Mouse (Mus musculus) midbrain, embryonic 15.5 days (tissue): ENCODE measurements around the gene Galnt18. TPM values are rescaled to one million over a fixed set of nuclear protein-coding genes. Genes with fewer than 3 reads are reported as not detected.

Experiments
- ATAC-seq: fragments of 200-750 bp; cut with Nextera tagmentation; replicated peaks from 2 replicates; pipeline ENCODE4 v1.8.0; 2017; ENCODE audit warnings: moderate TSS enrichment
- H3K27ac ChIP-seq: fragments of 300-500 bp; sonication (generic); 2 replicates; pipeline ENCODE4 v1.5.1; 2015; ENCODE audit warnings: mild to moderate bottlenecking, inconsistent platforms
- H3K27me3 ChIP-seq: fragments of 300-500 bp; sonication (generic); replicated peaks from 2 replicates; pipeline ENCODE4 v1.6.1; 2015; ENCODE audit warnings: inconsistent platforms
- H3K36me3 ChIP-seq: fragments of 300-500 bp; sonication (generic); replicated peaks from 2 replicates; pipeline ENCODE4 v1.6.1; 2015; ENCODE audit warnings: inconsistent platforms
- H3K4me1 ChIP-seq: fragments of 300-500 bp; sonication (generic); 2 replicates; pipeline ENCODE4 v1.6.1; 2015; ENCODE audit warnings: inconsistent platforms
- H3K4me2 ChIP-seq: fragments of 300-500 bp; sonication (generic); 2 replicates; pipeline ENCODE4 v1.6.1; 2015; ENCODE audit warnings: inconsistent platforms, mild to moderate bottlenecking, moderate library complexity
- H3K4me3 ChIP-seq: fragments of 300-500 bp; sonication (generic); 2 replicates; pipeline ENCODE4 v1.5.1; 2015; ENCODE audit warnings: mild to moderate bottlenecking, inconsistent platforms
- H3K9ac ChIP-seq: fragments of 300-500 bp; sonication (generic); 2 replicates; pipeline ENCODE4 v1.6.1; 2015; ENCODE audit warnings: mild to moderate bottlenecking, inconsistent platforms
- H3K9me3 ChIP-seq: fragments of 300-500 bp; sonication (generic); 2 replicates; pipeline ENCODE4 v1.6.1; 2016; ENCODE audit warnings: inconsistent platforms
- WGBS: fragments of 180-500 bp; shearing (Covaris S2); methylation state at CpG from one replicate; pipeline ENCODE4 v1.1.7; 2015; ENCODE audit warnings: mixed read lengths; 5-methylcytosine and 5-hydroxymethylcytosine counted together
- polyA plus RNA-seq: library from polyadenylated mRNA; unstranded; fragments of >200 nt; fragmentation: Nextera tagmentation; extraction: Ambion mirVana; gene quantifications from 2 replicates; pipeline ENCODE4 v1.2.1, GENCODE M21; 2015

Gene Galnt18
- polyA plus RNA-seq, 1 experiment from 2014 or later, result 16.8 TPM

GRCm38 (mm10) chr7:111516882-111517281 lies 262.9 kb downstream of the Galnt18 start:
- H3K9me3 ChIP-seq, result no peaks in the 10 kb centered on the region
- no peak overlapping the region for H3K4me2 ChIP-seq
- H3K27me3 ChIP-seq, result no peaks in the 10 kb centered on the region
- no peak overlapping the region for H3K9ac ChIP-seq
- H3K4me3 ChIP-seq, result no peak overlapping the region
- no peaks in the 10 kb centered on the region for H3K4me1 ChIP-seq
- ATAC-seq, result no peak
- 72% methylated on average over 1 of the region's 1 CpGs for WGBS
- no peak overlapping the region for H3K27ac ChIP-seq
- no peaks in the 10 kb centered on the region for H3K36me3 ChIP-seq

DNA sequence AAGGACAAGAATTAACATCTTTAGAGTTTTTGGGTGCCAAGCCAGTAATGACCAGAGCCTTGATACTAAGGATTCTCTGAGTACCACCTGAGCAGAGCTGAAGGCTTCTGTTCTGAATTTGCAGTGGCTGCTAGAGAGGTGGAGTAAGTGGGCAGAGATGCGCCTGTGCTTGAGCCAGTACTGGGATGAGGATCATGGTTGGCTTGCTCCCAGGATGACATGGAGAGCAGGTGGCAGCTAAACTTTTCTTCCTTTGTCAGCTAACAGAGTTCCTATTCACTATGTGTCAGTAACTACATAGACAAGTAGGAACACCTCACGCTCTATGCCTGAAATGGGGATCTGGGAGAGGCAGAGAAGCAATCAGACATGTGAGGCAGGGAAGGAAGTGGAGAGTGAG lies 264.3 kb downstream of the Galnt18 start:
- H3K27me3 ChIP-seq, result no peaks in the 10 kb centered on the region
- WGBS, result 79% methylated on average over 2 of the region's 2 CpGs

GRCm38 (mm10) chr7:111509167-111509854 lies 270.5 kb downstream of the Galnt18 start:
- H3K36me3 ChIP-seq, result no peaks in the 10 kb centered on the region
- no peak overlapping the region for H3K4me3 ChIP-seq
- H3K27me3 ChIP-seq, result no peaks in the 10 kb centered on the region
- WGBS, result 80% methylated on average over 2 of the region's 2 CpGs
- H3K4me2 ChIP-seq, result no peak overlapping the region
- H3K27ac ChIP-seq, result no peak overlapping the region
- no peaks in the 10 kb centered on the region for H3K9me3 ChIP-seq
- no peak for ATAC-seq
- no peak overlapping the region for H3K9ac ChIP-seq
- no peaks in the 10 kb centered on the region for H3K4me1 ChIP-seq

More for the DNA sequence above, 264.3 kb downstream of the Galnt18 start:
- no peak overlapping the region for H3K4me3 ChIP-seq
- H3K4me1 ChIP-seq, result no peaks in the 10 kb centered on the region
- H3K4me2 ChIP-seq, result no peak overlapping the region
- H3K36me3 ChIP-seq, result no peaks in the 10 kb centered on the region
- no peak overlapping the region for H3K9ac ChIP-seq
- no peaks in the 10 kb centered on the region for H3K9me3 ChIP-seq
- no peak overlapping the region for H3K27ac ChIP-seq
- ATAC-seq, result no peak

- H3K9ac ChIP-seq, result no peak overlapping the region
- H3K27ac ChIP-seq, result no peak overlapping the region
- no peak for ATAC-seq
- H3K4me1 ChIP-seq, result no peaks in the 10 kb centered on the region
- H3K4me3 ChIP-seq, result no peak overlapping the region
- H3K9me3 ChIP-seq, result no peaks in the 10 kb centered on the region
- H3K4me2 ChIP-seq, result no peak overlapping the region
- no peaks in the 10 kb centered on the region for H3K27me3 ChIP-seq
- 74% methylated on average over 2 of the region's 2 CpGs for WGBS
- H3K36me3 ChIP-seq, result no peaks in the 10 kb centered on the region
These were observed 279.2 kb downstream of the Galnt18 start for GRCm38 (mm10) chr7:111500616-111501015.

GRCm38 (mm10) chr7:111499255-111499790 lies 280.5 kb downstream of the Galnt18 start:
- no peak overlapping the region for H3K4me3 ChIP-seq
- H3K9me3 ChIP-seq, result no peaks in the 10 kb centered on the region
- H3K9ac ChIP-seq, result no peak overlapping the region
- H3K4me2 ChIP-seq, result no peak overlapping the region
- 61% methylated on average over 2 of the region's 2 CpGs for WGBS
- no peak for ATAC-seq
- no peak overlapping the region for H3K27ac ChIP-seq
- no peaks in the 10 kb centered on the region for H3K27me3 ChIP-seq
- no peaks in the 10 kb centered on the region for H3K4me1 ChIP-seq
- no peaks in the 10 kb centered on the region for H3K36me3 ChIP-seq

- Histone ChIP-seq H3K9ac (no peak overlapping the region), H3K36me3 (no peaks in the 10 kb centered on the region), H3K4me2 (no peak overlapping the region), H3K9me3 (no peaks in the 10 kb centered on the region), H3K27ac (no peak overlapping the region), H3K4me1 (no peaks in the 10 kb centered on the region), H3K27me3 (no peaks in the 10 kb centered on the region), H3K4me3 (no peak overlapping the region)
- WGBS, result 68% methylated on average over 6 of the region's 6 CpGs
- ATAC-seq, result no peak
These were observed 282.6 kb downstream of the Galnt18 start for GRCm38 (mm10) chr7:111497191-111497590.

GRCm38 (mm10) chr7:111492242-111492949 lies 287.4 kb downstream of the Galnt18 start:
- H3K4me3 ChIP-seq, result no peak overlapping the region
- no peak for ATAC-seq
- 86% methylated on average over 5 of the region's 5 CpGs for WGBS
- H3K36me3 ChIP-seq, result no peaks in the 10 kb centered on the region
- no peaks in the 10 kb centered on the region for H3K4me1 ChIP-seq
- H3K27ac ChIP-seq, result no peak overlapping the region
- no peak overlapping the region for H3K9ac ChIP-seq
- no peaks in the 10 kb centered on the region for H3K27me3 ChIP-seq
- no peak overlapping the region for H3K4me2 ChIP-seq
- H3K9me3 ChIP-seq, result no peaks in the 10 kb centered on the region

GRCm38 (mm10) chr7:111491566-111491965 lies 288.2 kb downstream of the Galnt18 start:
- Histone ChIP-seq H3K9ac (no peak overlapping the region), H3K4me1 (no peaks in the 10 kb centered on the region), H3K36me3 (no peaks in the 10 kb centered on the region), H3K27ac (no peak overlapping the region), H3K4me3 (no peak overlapping the region), H3K9me3 (no peaks in the 10 kb centered on the region), H3K27me3 (no peaks in the 10 kb centered on the region), H3K4me2 (no peak overlapping the region)
- WGBS, result 87% methylated on average over 2 of the region's 2 CpGs
- no peak for ATAC-seq

GRCm38 (mm10) chr7:111486811-111487333 lies 292.9 kb downstream of the Galnt18 start:
- 21% methylated on average over 3 of the region's 3 CpGs for WGBS
- H3K4me1 ChIP-seq, result no peaks in the 10 kb centered on the region
- ATAC-seq, result no peak

GRCm38 (mm10) chr7:111483896-111484295 lies 295.9 kb downstream of the Galnt18 start:
- no peak overlapping the region for H3K4me2 ChIP-seq
- 83% methylated on average over 4 of the region's 4 CpGs for WGBS
- no peak overlapping the region for H3K9ac ChIP-seq
- no peaks in the 10 kb centered on the region for H3K9me3 ChIP-seq
- ATAC-seq, result no peak
- no peaks in the 10 kb centered on the region for H3K36me3 ChIP-seq
- no peaks in the 10 kb centered on the region for H3K27me3 ChIP-seq
- no peaks in the 10 kb centered on the region for H3K4me1 ChIP-seq
- no peak overlapping the region for H3K4me3 ChIP-seq
- no peak overlapping the region for H3K27ac ChIP-seq

More at GRCm38 (mm10) chr7:111486811-111487333, 292.9 kb downstream of the Galnt18 start:
- no peaks in the 10 kb centered on the region for H3K27me3 ChIP-seq
- no peak overlapping the region for H3K9ac ChIP-seq
- H3K9me3 ChIP-seq, result no peaks in the 10 kb centered on the region
- no peak overlapping the region for H3K4me3 ChIP-seq
- no peak overlapping the region for H3K4me2 ChIP-seq
- no peak overlapping the region for H3K27ac ChIP-seq
- H3K36me3 ChIP-seq, result no peaks in the 10 kb centered on the region

DNA sequence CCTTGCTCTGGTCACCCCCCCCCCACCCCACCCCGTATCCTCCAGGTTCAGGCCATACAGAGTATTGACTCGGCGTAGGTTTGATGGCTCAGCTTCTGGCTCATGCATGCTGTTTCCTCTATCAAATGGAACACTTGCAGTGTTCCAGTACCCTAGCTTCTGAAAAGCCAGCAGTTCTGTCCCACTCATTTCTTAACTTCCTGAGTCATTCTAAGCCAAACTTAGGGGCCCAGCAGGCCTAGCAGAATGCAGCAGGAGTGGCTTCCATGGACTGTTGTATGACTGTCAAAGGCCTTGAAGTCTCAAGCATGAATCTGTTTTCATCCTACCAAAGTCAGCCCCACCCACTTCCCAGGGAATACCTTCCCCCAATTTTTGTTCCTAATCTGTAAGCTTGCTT lies 296.5 kb downstream of the Galnt18 start:
- no peak for ATAC-seq
- H3K4me1 ChIP-seq, result no peaks in the 10 kb centered on the region
- 97% methylated on average over 3 of the region's 3 CpGs for WGBS
- no peaks in the 10 kb centered on the region for H3K36me3 ChIP-seq
- H3K27me3 ChIP-seq, result no peaks in the 10 kb centered on the region
- H3K4me2 ChIP-seq, result no peak overlapping the region
- no peak overlapping the region for H3K9ac ChIP-seq
- H3K4me3 ChIP-seq, result no peak overlapping the region
- H3K27ac ChIP-seq, result no peak overlapping the region
- H3K9me3 ChIP-seq, result no peaks in the 10 kb centered on the region

DNA sequence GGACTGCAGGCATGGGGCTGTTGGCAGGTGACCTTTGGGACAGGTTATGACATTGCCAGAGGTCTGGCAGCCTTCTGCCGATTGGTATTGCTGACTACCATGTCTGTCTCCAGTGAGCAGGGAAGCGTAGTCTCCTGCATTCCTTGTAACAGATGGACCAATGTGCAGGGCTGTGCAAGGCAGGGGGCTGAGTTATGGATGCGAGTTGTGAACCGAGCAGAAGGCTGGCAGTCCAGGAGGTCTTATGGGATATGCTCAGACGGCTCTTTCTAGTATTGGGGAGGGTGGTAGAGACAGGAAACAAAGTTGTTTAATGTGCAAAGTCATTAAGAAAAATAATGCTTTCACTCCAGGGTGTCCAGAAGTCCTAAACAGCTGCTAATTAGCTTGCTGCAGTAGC lies 312.1 kb downstream of the Galnt18 start:
- H3K27ac ChIP-seq, result no peak overlapping the region

More for the DNA sequence above, 312.1 kb downstream of the Galnt18 start:
- H3K9me3 ChIP-seq, result no peaks in the 10 kb centered on the region
- H3K9ac ChIP-seq, result no peak overlapping the region
- WGBS, result 63% methylated on average over 5 of the region's 5 CpGs
- H3K4me1 ChIP-seq, result no peaks in the 10 kb centered on the region
- no peak overlapping the region for H3K4me2 ChIP-seq
- H3K27me3 ChIP-seq, result no peaks in the 10 kb centered on the region
- no peak overlapping the region for H3K4me3 ChIP-seq
- ATAC-seq, result no peak
- no peaks in the 10 kb centered on the region for H3K36me3 ChIP-seq
